Mouse (Mus musculus) urinary bladder, adult 18-20 months (tissue): ENCODE results near the gene Gprasp1.
"Not testable (repeated sequence)": the region's sequence is repeated elsewhere in the genome, so short reads cannot be mapped to it uniquely, and the experiment has no call there.

Experiments
- DNase-seq, 2 experiments: peaks; one replicate each; pipeline ENCODE4 v3.0.0; 2022; ENCODE audit warnings: low spot score in 2 of 2, mixed read lengths in 2 of 2

Gene Gprasp1

DNA sequence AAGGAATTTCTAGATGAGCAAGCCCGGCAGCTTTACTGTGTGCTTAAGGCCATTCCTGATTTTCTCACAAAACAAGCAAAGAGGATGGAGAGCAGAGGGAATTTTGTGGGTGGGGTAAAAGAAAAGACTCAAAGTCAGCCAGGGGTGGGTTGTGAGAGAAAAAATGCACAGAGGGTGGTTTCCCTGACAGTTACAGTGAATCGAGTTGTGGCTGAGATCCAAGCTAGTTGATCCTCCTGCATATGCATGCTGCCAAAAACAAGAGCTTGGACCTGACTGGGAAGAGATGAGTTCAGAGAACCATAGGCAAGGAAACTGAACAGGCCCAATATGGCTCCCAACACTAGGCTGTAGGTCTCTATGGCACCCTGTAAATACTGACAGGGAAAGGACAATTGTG is 95.4 kb downstream of the Gprasp1 start:
- DNase-seq, result no peak

DNA sequence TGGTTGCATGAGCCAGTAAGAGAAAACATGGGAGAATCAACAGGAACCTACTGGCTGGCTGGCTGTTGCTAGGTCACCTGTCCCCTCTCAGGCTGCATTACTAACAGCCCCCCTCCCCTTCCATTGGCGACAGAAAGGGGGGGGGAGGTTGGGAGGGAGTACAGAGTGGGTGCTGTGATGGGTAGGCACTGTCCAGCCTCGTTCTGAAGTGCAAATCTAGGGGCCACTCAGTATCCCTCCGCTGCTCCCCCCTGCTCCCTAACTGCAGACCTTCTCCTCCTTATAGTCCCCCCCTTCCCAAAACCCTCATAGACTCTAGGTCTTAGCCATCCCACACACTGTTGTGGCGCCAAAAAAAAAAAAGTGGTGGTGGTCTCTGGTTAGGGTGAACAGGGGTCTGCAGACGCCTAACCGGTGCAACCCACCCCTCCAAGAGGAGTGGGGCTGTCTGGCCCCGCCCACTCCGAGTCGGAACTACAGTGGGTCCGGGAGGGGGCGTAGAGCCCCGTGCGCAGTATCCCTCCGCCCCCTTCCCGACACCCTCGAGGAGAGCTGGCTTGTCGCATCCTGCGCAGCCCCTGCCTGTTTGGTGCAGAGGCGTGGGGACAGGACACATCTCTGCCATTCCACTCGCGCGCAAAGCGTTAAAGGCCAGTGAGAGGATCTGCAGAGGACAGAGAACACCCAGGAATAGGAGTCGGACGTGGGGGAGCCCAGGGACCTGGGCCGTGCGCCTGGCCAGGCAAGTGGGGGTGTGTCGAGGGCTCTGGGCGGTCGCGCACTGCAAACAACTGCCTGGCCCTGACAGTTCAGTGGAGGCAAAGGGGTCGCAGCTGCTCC is 96.2 kb downstream of the Gprasp1 start, which contains the start of gene Gprasp2:
Gene Gprasp2 (plus strand): TSS at position 514 of the 840 bp plus-strand sequence.
- not testable (repeated sequence) for DNase-seq

DNA sequence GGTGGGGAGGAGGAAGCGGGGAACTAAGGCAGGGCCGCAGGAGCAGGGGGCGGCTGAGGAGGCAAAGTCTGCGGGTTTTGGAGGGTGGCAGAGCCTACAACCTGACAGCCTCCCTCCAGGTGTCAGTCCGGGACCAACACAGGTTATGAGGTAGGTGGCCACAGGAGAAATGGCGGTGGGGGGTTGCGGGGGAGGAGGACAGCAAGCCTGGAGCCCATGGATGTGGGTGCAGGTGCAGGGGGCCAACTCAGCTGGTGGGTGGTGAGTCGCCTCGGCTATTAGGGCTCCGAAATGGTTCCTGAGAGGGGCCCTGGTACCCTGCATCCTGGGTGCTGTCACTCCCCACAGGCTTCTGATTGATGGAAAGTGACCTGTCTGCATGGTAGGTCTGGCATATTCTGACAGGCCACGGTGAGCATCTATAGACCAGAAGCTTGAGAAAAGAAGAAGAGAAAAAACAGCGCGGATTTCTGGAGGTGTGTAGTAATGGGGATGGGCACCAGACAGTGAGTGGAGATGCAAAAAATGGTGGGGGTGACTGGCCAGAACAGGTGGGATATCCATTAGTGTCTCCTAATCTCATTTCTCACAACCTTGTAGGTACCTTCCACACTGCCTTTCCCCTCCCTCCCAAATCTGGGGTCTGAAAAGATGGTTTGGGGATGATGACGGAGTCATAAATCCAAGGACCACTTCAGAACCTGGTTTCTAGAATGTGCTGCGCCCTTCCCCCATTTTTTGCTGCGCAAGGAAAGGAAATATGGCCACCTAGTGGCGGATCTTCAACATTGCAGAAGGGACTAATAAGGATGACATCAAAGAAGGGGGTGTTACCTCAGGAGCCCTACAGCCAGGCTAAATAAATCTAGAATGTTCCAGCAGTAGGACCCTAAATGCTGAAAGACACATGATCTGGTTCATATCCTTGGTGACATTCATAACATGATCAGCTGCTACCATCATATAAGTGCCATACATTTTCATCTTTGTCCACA is 97.2 kb downstream of the Gprasp1 start:
- not testable (repeated sequence) for DNase-seq
